Comparison of ENCODE assay signal across 12 mouse cellular contexts in the genomic region with DNA sequence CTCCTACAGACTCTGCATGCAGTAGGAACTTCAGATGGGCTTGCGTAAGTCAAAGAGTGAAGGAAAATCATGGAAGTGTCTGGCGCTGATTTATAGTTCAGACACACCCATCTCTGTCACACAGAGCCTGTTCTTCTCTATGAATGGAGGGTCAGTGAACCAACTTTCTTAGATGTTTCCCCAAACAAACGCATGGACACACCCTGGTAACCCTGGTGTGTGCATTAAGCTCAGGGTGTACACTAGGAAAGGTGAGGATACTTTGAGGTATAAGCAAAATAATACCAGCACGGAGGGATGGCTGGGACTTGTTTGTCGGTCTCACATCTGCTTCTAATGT. TPM values are rescaled to one million over a fixed set of nuclear protein-coding genes. Genes with fewer than 3 reads are reported as not detected.
DNase-seq lines count a peak whose midpoint lies in the region; ATAC-seq and TF ChIP-seq lines count a peak whose summit lies in the region.
"Had no signal": no experiment of that assay in that cellular context is flagged by ENCODE, and none has a peak within 500 bp of the region (broad histone marks: within the 10 kb centered on the region; RNA-seq: fewer than 3 reads in every experiment).

No protein-coding gene starts in this region.

- H3K4me3 ChIP-seq in heart, embryonic 13.5 days = no peak overlapping the region
- H3K4me3 ChIP-seq in CH12.LX (replicated peaks in 1 of 3; ENCODE audit: low read depth in 2 of 3, low read length in 2 of 3, poor library complexity in 1 of 3) = no peak overlapping the region
- no peak overlapping the region for H3K4me3 ChIP-seq in embryonic facial prominence, embryonic 12.5 days
- no peak overlapping the region for H3K4me3 ChIP-seq in limb, embryonic 12.5 days (replicated peaks)

- H3K79me2 ChIP-seq in CH12.LX (replicated peaks; ENCODE audit: control insufficient read depth, extremely low read depth, insufficient read depth, poor library complexity, severe bottlenecking) = no peaks in the 10 kb centered on the region

- H3K9ac ChIP-seq in heart, embryonic 13.5 days = peak overlapping the region; percentile 48
- H3K9ac ChIP-seq in CH12.LX (ENCODE audit: insufficient read depth, low read depth) = no peak overlapping the region
- H3K9ac ChIP-seq in embryonic facial prominence, embryonic 12.5 days = peak overlapping the region; percentile 24; the same call in 1 of the 2 replicates
- no peak overlapping the region for H3K9ac ChIP-seq in limb, embryonic 12.5 days (replicated peaks)

- TF ChIP-seq POLR2A in CH12.LX (IDR thresholded peaks at IDR 0.05; ENCODE audit: low read depth, low read length) = no peak

- no peaks in the 10 kb centered on the region for H3K27me3 ChIP-seq in heart, embryonic 13.5 days (replicated peaks)
- no peaks in the 10 kb centered on the region for H3K27me3 ChIP-seq in CH12.LX (replicated peaks)
- no peaks in the 10 kb centered on the region for H3K27me3 ChIP-seq in embryonic facial prominence, embryonic 12.5 days
- H3K27me3 ChIP-seq in limb, embryonic 12.5 days = peaks cover 7% of the 10 kb centered on the region; the same call in 1 of the 2 replicates

- 73% methylated on average over 5 of the region's 5 CpGs for WGBS in heart, embryonic 13.5 days
- WGBS in embryonic facial prominence, embryonic 12.5 days = 44% methylated on average over 5 of the region's 5 CpGs
- 42% methylated on average over 5 of the region's 5 CpGs for WGBS in limb, embryonic 12.5 days

- dilution Hi-C loops in CH12.LX (cut with MboI; ENCODE audit: extremely low pct_ligation_motif_present, extremely low pct_unique_long_range_greater_than_20kb, low sequenced_read_pairs) = no loop called here

- no peak for TF ChIP-seq EP300 in CH12.LX (IDR thresholded peaks at IDR 0.05; ENCODE audit: low read length)

- no peaks in the 10 kb centered on the region for H3K9me3 ChIP-seq in heart, embryonic 13.5 days
- H3K9me3 ChIP-seq in CH12.LX (replicated peaks; ENCODE audit: low read length) = no peaks in the 10 kb centered on the region
- no peaks in the 10 kb centered on the region for H3K9me3 ChIP-seq in embryonic facial prominence, embryonic 12.5 days
- H3K9me3 ChIP-seq in limb, embryonic 12.5 days = no peaks in the 10 kb centered on the region

- in situ Hi-C loops in CH12.LX (cut with MboI; ENCODE audit: low pct_ligation_motif_present, low pct_unique_long_range_greater_than_20kb, low sequenced_read_pairs) = no loop called here

- peaks cover 65% of the 10 kb centered on the region for H3K4me1 ChIP-seq in heart, embryonic 13.5 days
- H3K4me1 ChIP-seq in CH12.LX (ENCODE audit: control insufficient read depth in 1 of 2, insufficient read depth in 2 of 2) = peaks cover 11 to 23% of the 10 kb centered on the region in 2 experiments
- H3K4me1 ChIP-seq in embryonic facial prominence, embryonic 12.5 days = peaks cover 38% of the 10 kb centered on the region
- H3K4me1 ChIP-seq in limb, embryonic 12.5 days (replicated peaks) = peaks cover 33% of the 10 kb centered on the region

- peak overlapping the region; percentile 54 for H3K4me2 ChIP-seq in heart, embryonic 13.5 days
- H3K4me2 ChIP-seq in CH12.LX (ENCODE audit: insufficient read depth, low read depth, poor library complexity, severe bottlenecking) = peak overlapping the region; percentile 71; the same call in 1 of the 2 replicates
- peak overlapping the region; percentile 36 for H3K4me2 ChIP-seq in embryonic facial prominence, embryonic 12.5 days (replicated peaks)
- H3K4me2 ChIP-seq in limb, embryonic 12.5 days = peak overlapping the region; percentile 19; the same call in 1 of the 2 replicates

- TF ChIP-seq CTCF in CH12.LX (conservative IDR thresholded peaks at IDR 0.05 in 1 of 2, IDR thresholded peaks at IDR 0.05 in 1 of 2; ENCODE audit: low read depth in 2 of 2, low read length in 2 of 2) = no peak

- H3K27ac ChIP-seq in heart, embryonic 13.5 days (replicated peaks) = peak overlapping the region; percentile 58
- H3K27ac ChIP-seq in CH12.LX (ENCODE audit: insufficient read depth, low read depth) = no peak overlapping the region
- H3K27ac ChIP-seq in embryonic facial prominence, embryonic 12.5 days = peak overlapping the region; percentile 61; the same call in 1 of the 2 replicates
- H3K27ac ChIP-seq in limb, embryonic 12.5 days = no peak overlapping the region

- no peak for ATAC-seq in heart, embryonic 13.5 days (ENCODE audit: extremely low read depth, insufficient number of reproducible peaks, low FRiP score, low TSS enrichment)
- no peak for ATAC-seq in embryonic facial prominence, embryonic 12.5 days (ENCODE audit: insufficient number of reproducible peaks, insufficient read depth, low FRiP score, low TSS enrichment)
- ATAC-seq in limb, embryonic 12.5 days (ENCODE audit: insufficient number of reproducible peaks, insufficient read depth, low FRiP score, low TSS enrichment, low read depth) = no peak
- no peak for ATAC-seq in granulocyte monocyte progenitor cell, adult 5-6 weeks (replicated peaks; ENCODE audit: poor library complexity, severe bottlenecking)
- ATAC-seq: forebrain, embryonic 14.5 days had no signal

- no peak for TF ChIP-seq RAD21 in CH12.LX (IDR thresholded peaks at IDR 0.05; ENCODE audit: low read depth, low read length)

- H3K36me3 ChIP-seq in heart, embryonic 13.5 days = no peaks in the 10 kb centered on the region
- peaks cover 0 to 14% of the 10 kb centered on the region in 2 experiments for H3K36me3 ChIP-seq in CH12.LX (replicated peaks in 1 of 2; ENCODE audit: control insufficient read depth in 1 of 2, insufficient read depth in 1 of 2, low read length in 1 of 2)
- no peaks in the 10 kb centered on the region for H3K36me3 ChIP-seq in embryonic facial prominence, embryonic 12.5 days
- no peaks in the 10 kb centered on the region for H3K36me3 ChIP-seq in limb, embryonic 12.5 days

- DNase-seq in heart, postnatal 4 days = no peak
- no peak for DNase-seq in CH12.LX (ENCODE audit: extremely low read depth)
- DNase-seq in left cerebral cortex, adult 11 months (ENCODE audit: low spot score) = no peak
- no peak for DNase-seq in spleen, adult 18-20 months
- DNase-seq: cerebellum, postnatal 36 days; kidney, postnatal 25 days; right cerebral cortex, postnatal 25 days had no signal

TF ChIP-seq in CH12.LX, 34 proteins besides CTCF, POLR2A, EP300 and RAD21:
- TF ChIP-seq RCOR1 (conservative IDR thresholded peaks at IDR 0.05; ENCODE audit: low read depth, low read length) (no peak), SIN3A (IDR thresholded peaks at IDR 0.05; ENCODE audit: low read length) (no peak), ZNF384 (IDR thresholded peaks at IDR 0.05; ENCODE audit: low read depth, low read length) (no peak), ELF1 (IDR thresholded peaks at IDR 0.05; ENCODE audit: low read depth, low read length) (no peak), MEF2A (IDR thresholded peaks at IDR 0.05; ENCODE audit: borderline replicate concordance, low read depth, low read length) (no peak), MAFK (IDR thresholded peaks at IDR 0.05; ENCODE audit: insufficient replicate concordance, low read length) (no peak), MXI1 (IDR thresholded peaks at IDR 0.05; ENCODE audit: low read depth, low read length) (no peak), PAX5 (IDR thresholded peaks at IDR 0.05; ENCODE audit: low read length) (no peak), JUN (IDR thresholded peaks at IDR 0.05; ENCODE audit: insufficient read depth, low read depth, low read length) (no peak)
TF ChIP-seq in CH12.LX: peak in this region for 0.

RNA-seq across cellular contexts. Expression of gene Ank, which starts 19.8 kb away (rescaled TPM):
- 9.1 and 10.6 TPM in 2 replicates for polyA plus RNA-seq in heart, embryonic 13.5 days (2015; fragmentation: Nextera tagmentation; extraction: Ambion mirVana)
- total RNA-seq in heart, postnatal 4 days (2021) = 10 to 100 TPM; 70.2 to 74.8 TPM
- total RNA-seq in CH12.LX (2012; rRNA removed) (2.3 and 4.6 TPM in 2 replicates), CH12.LX (2014; rRNA removed) (6.4 and 8.6 TPM in 2 replicates)
- 8.1 and 12.4 TPM in 2 replicates for polyA plus RNA-seq in CH12.LX (2012; ENCODE audit: insufficient read length, low read depth)
- 9.7 and 9.8 TPM in 2 replicates for polyA plus RNA-seq in embryonic facial prominence, embryonic 12.5 days (2016; fragmentation: Nextera tagmentation; extraction: Ambion mirVana)
- polyA plus RNA-seq in limb, embryonic 12.5 days (2016; fragmentation: Nextera tagmentation; extraction: Ambion mirVana) = 5.4 and 6.6 TPM in 2 replicates
- total RNA-seq in granulocyte monocyte progenitor cell, adult 5-6 weeks (2014; fragmentation: Nextera tagmentation) = 20.1 and 20.8 TPM in 2 replicates
- total RNA-seq in granulocyte monocyte progenitor cell, adult 5-6 weeks (2017) = 11.3 and 12.4 TPM in 2 replicates

Comparison
In these comparisons a context has a peak if more than half of its experiments do, and no peak if none do; other contexts are left out.
1. H3K27ac ChIP-seq: peak in heart, embryonic 13.5 days (single experiment) and embryonic facial prominence, embryonic 12.5 days (single experiment); none in CH12.LX (single experiment) and limb, embryonic 12.5 days (single experiment).
2. H3K4me2 ChIP-seq: peak in every context shown above with its lines; median percentile 71 in CH12.LX; 54 in heart, embryonic 13.5 days; 36 in embryonic facial prominence, embryonic 12.5 days; 19 in limb, embryonic 12.5 days.
3. H3K9ac ChIP-seq: peak in heart, embryonic 13.5 days (single experiment) and embryonic facial prominence, embryonic 12.5 days (single experiment); none in CH12.LX (single experiment) and limb, embryonic 12.5 days (single experiment).